Mouse (Mus musculus) olfactory bulb, adult 2 months (tissue): ENCODE data around the gene Zfp664. TPM values are rescaled to one million over a fixed set of nuclear protein-coding genes. Genes with fewer than 3 reads are reported as not detected.
A peak's percentile ranks its signal among the peaks of the same experiment; 100 is the strongest.

Experiments used
- H3K27ac ChIP-seq: fragments of 200-500 bp; 2 replicates; pipeline ENCODE4 v1.5.1; 2012; ENCODE audit warnings: low read depth, low read length; ENCODE audit not compliant: insufficient read depth
- H3K4me1 ChIP-seq: fragments of 200-500 bp; 2 replicates; pipeline ENCODE4 v1.6.1; 2012; ENCODE audit warnings: low read length; ENCODE audit not compliant: control insufficient read depth, insufficient read depth
- H3K4me3 ChIP-seq: fragments of 200-500 bp; 2 replicates; pipeline ENCODE4 v1.5.1; 2012; ENCODE audit warnings: mild to moderate bottlenecking, low read depth, low read length, moderate library complexity; ENCODE audit not compliant: insufficient read depth
- CTCF ChIP-seq: fragments of 200-500 bp; IDR thresholded peaks from 2 replicates; pipeline ENCODE4 v1.5.1; 2012; ENCODE audit warnings: low read depth, mild to moderate bottlenecking, low read length, moderate library complexity; ENCODE audit not compliant: insufficient read depth
- POLR2A ChIP-seq: fragments of 200-500 bp; IDR thresholded peaks from 2 replicates; pipeline ENCODE4 v1.6.1; 2012; ENCODE audit warnings: mild to moderate bottlenecking, low read depth, low read length, moderate library complexity; ENCODE audit not compliant: insufficient read depth
- WGBS: fragments of 180-500 bp; shearing (Covaris S2); methylation state at CpG from one replicate; pipeline ENCODE4 v1.1.7; 2018; 5-methylcytosine and 5-hydroxymethylcytosine counted together
- polyA plus RNA-seq: library from polyadenylated mRNA; stranded (reverse); fragments of >200 nt; gene quantifications from 2 replicates; pipeline ENCODE4 v1.2.4, GENCODE M21; 2012; ENCODE audit warnings: low replicate concordance; ENCODE audit not compliant: missing spikeins, insufficient read depth, insufficient read length

Gene Zfp664
- polyA plus RNA-seq, 1 experiment: 74.3 TPM

- TF ChIP-seq CTCF: no peak
- TF ChIP-seq POLR2A: no peak
- H3K27ac ChIP-seq: no peak overlapping the region
- H3K4me1 ChIP-seq: peaks cover 11% of the 10 kb centered on the region
- 19% methylated on average over 5 of the region's 5 CpGs for WGBS
- H3K4me3 ChIP-seq: no peak overlapping the region
Measured at GRCm38 (mm10) chr5:124908860-124909259, 46.4 kb downstream of the Zfp664 start.

- no peak overlapping the region for H3K27ac ChIP-seq
- peaks cover 4% of the 10 kb centered on the region for H3K4me1 ChIP-seq
- no peak for TF ChIP-seq POLR2A
- TF ChIP-seq CTCF: no peak
- no peak overlapping the region for H3K4me3 ChIP-seq
- 49% methylated on average over 7 of the region's 7 CpGs for WGBS
Measured at GRCm38 (mm10) chr5:124912276-124912675, 49.8 kb downstream of the Zfp664 start.

- TF ChIP-seq CTCF (no peak), POLR2A (no peak)
- 43% methylated on average over 20 of the region's 20 CpGs for WGBS
- no peak overlapping the region for H3K27ac ChIP-seq
Measured at GRCm38 (mm10) chr5:124912946-124913933, 50.7 kb downstream of the Zfp664 start.

GRCm38 (mm10) chr5:124919798-124920197 lies 57.3 kb downstream of the Zfp664 start:
- H3K4me3 ChIP-seq: no peak overlapping the region
- peaks cover 8% of the 10 kb centered on the region for H3K4me1 ChIP-seq
- no peak overlapping the region for H3K27ac ChIP-seq
- WGBS: 85% methylated on average over 3 of the region's 3 CpGs
- TF ChIP-seq CTCF (no peak), POLR2A (no peak)

More at GRCm38 (mm10) chr5:124912946-124913933, 50.7 kb downstream of the Zfp664 start:
- Histone ChIP-seq H3K4me1 (peaks cover 4% of the 10 kb centered on the region), H3K4me3 (no peak overlapping the region)

- TF ChIP-seq CTCF (no peak), POLR2A (no peak)
- Histone ChIP-seq H3K4me1 (peaks cover 8% of the 10 kb centered on the region), H3K27ac (no peak overlapping the region), H3K4me3 (no peak overlapping the region)
Measured at GRCm38 (mm10) chr5:124921410-124921809, 58.9 kb downstream of the Zfp664 start.

GRCm38 (mm10) chr5:124922356-124923352 lies 60.2 kb downstream of the Zfp664 start:
- WGBS: 31% methylated on average over 18 of the region's 18 CpGs
- no peak overlapping the region for H3K27ac ChIP-seq
- no peak overlapping the region for H3K4me3 ChIP-seq
- H3K4me1 ChIP-seq: peaks cover 4% of the 10 kb centered on the region
- TF ChIP-seq POLR2A (no peak), CTCF (no peak)

GRCm38 (mm10) chr5:124929425-124930054 lies 67.0 kb downstream of the Zfp664 start:
- no peak for TF ChIP-seq POLR2A
- peaks cover 14% of the 10 kb centered on the region for H3K4me1 ChIP-seq
- no peak overlapping the region for H3K4me3 ChIP-seq
- no peak overlapping the region for H3K27ac ChIP-seq
- 82% methylated on average over 9 of the region's 9 CpGs for WGBS

- Histone ChIP-seq H3K27ac (no peak overlapping the region), H3K4me1 (peaks cover 17% of the 10 kb centered on the region), H3K4me3 (no peak overlapping the region)
- WGBS: 57% methylated on average over 5 of the region's 5 CpGs
- no peak for TF ChIP-seq POLR2A
- TF ChIP-seq CTCF: peak; percentile 70
Measured at GRCm38 (mm10) chr5:124930055-124930439, 67.6 kb downstream of the Zfp664 start.

GRCm38 (mm10) chr5:124930603-124931002 lies 68.1 kb downstream of the Zfp664 start:
- Histone ChIP-seq H3K4me1 (peaks cover 17% of the 10 kb centered on the region), H3K27ac (no peak overlapping the region), H3K4me3 (no peak overlapping the region)
- WGBS: 40% methylated on average over 8 of the region's 9 CpGs
- TF ChIP-seq POLR2A: no peak
- TF ChIP-seq CTCF: no peak
